ENCODE assay signal across 8 mouse cellular contexts in the genomic region with DNA sequence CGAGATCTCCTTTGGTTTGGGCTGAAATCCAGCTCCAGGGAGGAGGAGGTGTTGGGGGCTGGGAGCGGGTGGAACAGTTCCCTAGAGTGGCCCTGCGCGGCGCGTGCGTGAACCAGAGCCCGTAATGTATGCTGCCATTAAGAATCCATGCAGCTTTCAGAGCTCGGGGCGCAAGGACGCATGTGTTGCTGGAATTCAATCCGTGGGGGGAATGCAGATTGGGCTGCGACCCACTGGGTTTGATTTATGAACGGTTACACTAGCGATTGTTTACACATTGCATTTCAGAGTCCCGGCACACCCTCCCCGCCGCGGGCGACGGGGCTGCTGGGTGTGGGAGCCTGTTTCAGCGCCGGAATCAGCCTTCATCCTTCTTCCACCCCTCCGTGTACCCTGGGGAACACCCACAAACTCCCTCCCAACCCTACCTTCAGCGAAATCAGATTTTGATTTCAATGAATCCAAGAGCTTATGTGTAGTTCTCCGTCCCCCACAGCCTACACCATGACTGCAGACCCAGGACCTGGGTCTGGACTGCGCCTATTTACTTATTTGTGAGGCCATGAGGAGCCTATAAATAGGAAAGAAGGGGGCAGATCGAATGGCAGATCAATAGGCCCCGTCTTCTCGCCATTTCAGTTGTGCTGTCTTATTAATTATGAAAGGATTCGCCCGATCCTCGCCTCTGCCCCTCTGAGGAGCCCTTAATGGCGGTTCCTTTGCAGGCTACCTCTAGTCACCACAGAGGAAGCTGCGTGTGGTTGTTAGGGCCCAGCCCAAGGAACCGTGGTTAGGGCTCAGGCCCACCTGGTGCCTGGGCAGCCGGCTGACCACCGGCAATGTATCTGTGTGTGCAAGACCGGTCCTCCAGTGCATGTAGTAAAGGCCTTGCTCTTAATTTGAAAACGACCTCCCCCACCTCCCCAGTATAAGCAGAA. TPM values are rescaled to one million over a fixed set of nuclear protein-coding genes. Genes with fewer than 3 reads are reported as not detected.
DNase-seq lines count a peak whose midpoint lies in the region; ATAC-seq and TF ChIP-seq lines count a peak whose summit lies in the region.

No protein-coding gene starts in this region.

- WGBS in cerebellum, adult 2 months, result 12% methylated on average over 40 of the region's 40 CpGs
- WGBS in forebrain, postnatal 0 days, result 3% methylated on average over 40 of the region's 40 CpGs
- WGBS in kidney, postnatal 0 days, result 1% methylated on average over 40 of the region's 40 CpGs
- 2% methylated on average over 40 of the region's 40 CpGs for WGBS in liver, embryonic 16.5 days (ENCODE audit: insufficient replicate concordance)
- 3% methylated on average over 40 of the region's 40 CpGs for WGBS in stomach, embryonic 14.5 days

- no peaks in the 10 kb centered on the region for H3K27me3 ChIP-seq in cerebellum, adult 2 months (ENCODE audit: control insufficient read depth, insufficient read depth, low read length)
- H3K27me3 ChIP-seq in forebrain, postnatal 0 days (ENCODE audit: insufficient read depth, low read length), result peaks cover 35% of the 10 kb centered on the region
- H3K27me3 ChIP-seq in kidney, postnatal 0 days (ENCODE audit: insufficient read depth, low read length), result peaks cover 74% of the 10 kb centered on the region
- peaks cover 77% of the 10 kb centered on the region for H3K27me3 ChIP-seq in liver, embryonic 16.5 days (ENCODE audit: control insufficient read depth, insufficient read depth, low read depth, low read length)
- H3K27me3 ChIP-seq in stomach, embryonic 14.5 days (ENCODE audit: control insufficient read depth, insufficient read depth, low read length), result peaks cover 66% of the 10 kb centered on the region

- ATAC-seq in forebrain, postnatal 0 days, result peak; percentile 73
- no peak for ATAC-seq in kidney, postnatal 0 days (replicated peaks; ENCODE audit: low FRiP score, low read depth)
- no peak for ATAC-seq in liver, embryonic 16.5 days (ENCODE audit: low read depth)
- no peak for ATAC-seq in stomach, embryonic 14.5 days (ENCODE audit: insufficient number of reproducible peaks, insufficient read depth, low FRiP score, low read depth)

- H3K9ac ChIP-seq in forebrain, postnatal 0 days, result peak overlapping the region; percentile 43
- no peak overlapping the region for H3K9ac ChIP-seq in kidney, postnatal 0 days (ENCODE audit: low read depth, low read length)
- H3K9ac ChIP-seq in liver, embryonic 16.5 days (ENCODE audit: low read depth, low read length), result no peak overlapping the region
- no peak overlapping the region for H3K9ac ChIP-seq in stomach, embryonic 14.5 days (replicated peaks; ENCODE audit: low read depth, low read length)

- H3K4me3 ChIP-seq in cerebellum, adult 2 months (replicated peaks; ENCODE audit: insufficient read depth, low read depth, low read length), result peak overlapping the region; percentile 58
- H3K4me3 ChIP-seq in forebrain, postnatal 0 days (ENCODE audit: low read depth, low read length), result peak overlapping the region; percentile 27
- peak overlapping the region; percentile 1; the same call in 1 of the 2 replicates for H3K4me3 ChIP-seq in kidney, postnatal 0 days (replicated peaks; ENCODE audit: low read depth, low read length)
- no peak overlapping the region for H3K4me3 ChIP-seq in liver, embryonic 16.5 days (ENCODE audit: low read depth, low read length)
- H3K4me3 ChIP-seq in stomach, embryonic 14.5 days (ENCODE audit: low read depth, low read length), result peak overlapping the region; percentile 24

- H3K36me3 ChIP-seq in forebrain, postnatal 0 days (ENCODE audit: insufficient read depth), result no peaks in the 10 kb centered on the region
- no peaks in the 10 kb centered on the region for H3K36me3 ChIP-seq in kidney, postnatal 0 days (ENCODE audit: insufficient read depth, low read length)
- H3K36me3 ChIP-seq in liver, embryonic 16.5 days (ENCODE audit: control insufficient read depth, insufficient read depth), result no peaks in the 10 kb centered on the region
- no peaks in the 10 kb centered on the region for H3K36me3 ChIP-seq in stomach, embryonic 14.5 days (ENCODE audit: control insufficient read depth, insufficient read depth, low read length)

- DNase-seq in kidney, adult 18-20 months, result peak; percentile 37
- DNase-seq in kidney, postnatal 14 days, result no peak
- DNase-seq in cerebellum, adult 2 months, result peak; percentile 87 to 89
- DNase-seq in forebrain, postnatal 0 days, result peak; percentile 86
- peak; percentile 23 for DNase-seq in kidney, postnatal 0 days (ENCODE audit: low spot score)
- DNase-seq in thymus, postnatal 0 days (ENCODE audit: low spot score), result no peak

- H3K27ac ChIP-seq in cerebellum, adult 2 months (ENCODE audit: insufficient read depth, low read length), result peak overlapping the region; percentile 73
- H3K27ac ChIP-seq in forebrain, postnatal 0 days (ENCODE audit: low read depth, low read length), result peak overlapping the region; percentile 64
- no peak overlapping the region for H3K27ac ChIP-seq in kidney, postnatal 0 days
- H3K27ac ChIP-seq in liver, embryonic 16.5 days (ENCODE audit: low read length), result no peak overlapping the region
- H3K27ac ChIP-seq in stomach, embryonic 14.5 days (ENCODE audit: low read length), result no peak overlapping the region

- H3K4me2 ChIP-seq in forebrain, postnatal 0 days (ENCODE audit: low read depth), result peak overlapping the region; percentile 47
- peak overlapping the region; percentile 39 for H3K4me2 ChIP-seq in kidney, postnatal 0 days (ENCODE audit: low read length)
- H3K4me2 ChIP-seq in liver, embryonic 16.5 days (ENCODE audit: low read depth, low read length), result peak overlapping the region; percentile 41
- peak overlapping the region; percentile 29 for H3K4me2 ChIP-seq in stomach, embryonic 14.5 days (replicated peaks; ENCODE audit: low read depth, low read length)

- TF ChIP-seq CTCF in cerebellum, adult 2 months (IDR thresholded peaks at IDR 0.05; ENCODE audit: borderline replicate concordance, insufficient read depth, low read depth, low read length), result no peak
- TF ChIP-seq CTCF in forebrain, postnatal 0 days (IDR thresholded peaks at IDR 0.05; ENCODE audit: low read depth), result no peak
- no peak for TF ChIP-seq CTCF in kidney, postnatal 0 days (IDR thresholded peaks at IDR 0.05; ENCODE audit: low read depth)

- H3K9me3 ChIP-seq in forebrain, postnatal 0 days (ENCODE audit: low read length), result no peaks in the 10 kb centered on the region
- no peaks in the 10 kb centered on the region for H3K9me3 ChIP-seq in kidney, postnatal 0 days (replicated peaks; ENCODE audit: low read length)
- no peaks in the 10 kb centered on the region for H3K9me3 ChIP-seq in liver, embryonic 16.5 days (replicated peaks; ENCODE audit: control insufficient read depth, low read length)
- H3K9me3 ChIP-seq in stomach, embryonic 14.5 days (ENCODE audit: control insufficient read depth, low read depth, low read length), result no peaks in the 10 kb centered on the region

- peak; percentile 61; the same call in 1 of the 2 replicates for TF ChIP-seq POLR2A in cerebellum, adult 2 months (IDR thresholded peaks at IDR 0.05; ENCODE audit: borderline replicate concordance, insufficient read depth, low read length)

- peaks cover 17% of the 10 kb centered on the region for H3K4me1 ChIP-seq in cerebellum, adult 2 months (ENCODE audit: control insufficient read depth, insufficient read depth, low read length)
- H3K4me1 ChIP-seq in forebrain, postnatal 0 days (ENCODE audit: insufficient read depth), result peaks cover 4% of the 10 kb centered on the region; the same call in 1 of the 2 replicates
- H3K4me1 ChIP-seq in kidney, postnatal 0 days (replicated peaks; ENCODE audit: insufficient read depth, low read length), result 0 out of 2 replicates have a peak, but pooled peaks cover 3% of the 10 kb centered on the region
- peaks cover 3% of the 10 kb centered on the region for H3K4me1 ChIP-seq in liver, embryonic 16.5 days (ENCODE audit: control insufficient read depth, low read depth, low read length)
- peaks cover 11% of the 10 kb centered on the region for H3K4me1 ChIP-seq in stomach, embryonic 14.5 days (ENCODE audit: control insufficient read depth, insufficient read depth, low read length)

RNA-seq across cellular contexts. Expression of a gene that starts 10.1 kb away (rescaled TPM):
- polyA plus RNA-seq in cerebellum, adult 2 months (2012; rRNA removed), result 144 and 151 TPM in 2 replicates
- 50.5 and 57.7 TPM in 2 replicates for total RNA-seq in forebrain, postnatal 0 days (2014; rRNA removed)
- polyA plus RNA-seq in forebrain, postnatal 0 days (2015; fragmentation: Nextera tagmentation; extraction: Ambion mirVana), result 24.9 and 35.1 TPM in 2 replicates
- polyA plus RNA-seq in kidney, postnatal 0 days (2015; fragmentation: Nextera tagmentation; extraction: Ambion mirVana), result 0.16 TPM in 1 of 2 replicates, not detected in the other
- polyA plus RNA-seq in liver, embryonic 16.5 days (2015; fragmentation: Nextera tagmentation; extraction: Ambion mirVana), result 51.8 and 59.6 TPM in 2 replicates
- polyA plus RNA-seq in stomach, embryonic 14.5 days (2014; fragmentation: Nextera tagmentation; extraction: Ambion mirVana), result 1.8 and 1.9 TPM in 2 replicates
- 0.28 and 0.29 TPM in 2 replicates for polyA plus RNA-seq in thymus, postnatal 0 days (2015; fragmentation: Nextera tagmentation; extraction: Ambion mirVana)

Comparison
In these comparisons a context has a peak if more than half of its experiments do, and no peak if none do; other contexts are left out.
1. DNase-seq: peak in kidney, adult 18-20 months (single experiment), cerebellum, adult 2 months (2 of 2), forebrain, postnatal 0 days (single experiment) and kidney, postnatal 0 days (single experiment); none in kidney, postnatal 14 days (single experiment) and thymus, postnatal 0 days (single experiment).
2. H3K27ac ChIP-seq: peak in cerebellum, adult 2 months (single experiment) and forebrain, postnatal 0 days (single experiment); none in kidney, postnatal 0 days (single experiment), liver, embryonic 16.5 days (single experiment) and stomach, embryonic 14.5 days (single experiment).
3. Peak in every context shown above with its lines, with median percentiles within 50 percentile points of each other: H3K4me2 ChIP-seq.